Mouse (Mus musculus): Measurements from ENCODE around the gene Tmem131.
"Not testable (repeated sequence)": the region's sequence is repeated elsewhere in the genome, so short reads cannot be mapped to it uniquely, and the experiment has no call there.

Tmem131 gene

DNA sequence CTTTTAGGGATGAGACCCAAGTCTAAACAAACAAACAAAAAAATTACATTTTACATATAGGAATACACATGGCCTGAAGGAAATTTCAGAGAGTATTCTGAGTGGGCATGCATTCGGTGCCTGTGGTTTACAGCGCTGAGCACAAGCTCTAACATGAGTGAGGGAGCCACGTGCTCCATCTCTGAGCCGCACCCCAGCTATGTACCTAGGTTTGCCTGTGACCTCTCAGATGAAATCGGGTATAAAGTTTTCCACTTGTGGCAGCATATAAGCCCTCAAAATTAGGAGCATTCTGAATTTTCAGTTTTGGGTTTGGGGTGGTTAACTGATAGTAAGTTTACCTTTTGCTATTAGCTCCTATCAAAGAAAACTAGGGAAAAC, 28.3 kb downstream of the Tmem131 start:
- no peak for DNase-seq

GRCm38 (mm10) chr1:36914455-36915199, 28.8 kb downstream of the Tmem131 start:
- no peak for DNase-seq

DNA sequence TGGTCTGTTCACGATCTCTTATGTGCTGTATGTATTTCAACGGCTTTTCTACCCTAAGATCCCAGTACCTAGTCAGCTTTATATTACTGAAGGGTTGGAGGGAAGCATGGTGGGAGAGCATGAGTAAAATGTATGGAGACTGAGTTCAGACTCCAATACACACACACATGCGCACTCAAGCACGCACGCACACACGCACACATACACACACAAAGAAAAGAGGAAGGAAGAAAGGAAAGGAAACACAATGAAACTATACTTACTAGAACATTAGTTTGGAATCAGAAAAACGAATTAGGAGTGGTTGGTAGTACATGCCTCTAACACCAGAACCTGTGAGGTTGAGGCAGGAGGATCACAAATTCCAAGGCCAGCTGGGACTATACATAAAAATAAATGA, 29.7 kb downstream of the Tmem131 start:
- no peak for DNase-seq

DNA sequence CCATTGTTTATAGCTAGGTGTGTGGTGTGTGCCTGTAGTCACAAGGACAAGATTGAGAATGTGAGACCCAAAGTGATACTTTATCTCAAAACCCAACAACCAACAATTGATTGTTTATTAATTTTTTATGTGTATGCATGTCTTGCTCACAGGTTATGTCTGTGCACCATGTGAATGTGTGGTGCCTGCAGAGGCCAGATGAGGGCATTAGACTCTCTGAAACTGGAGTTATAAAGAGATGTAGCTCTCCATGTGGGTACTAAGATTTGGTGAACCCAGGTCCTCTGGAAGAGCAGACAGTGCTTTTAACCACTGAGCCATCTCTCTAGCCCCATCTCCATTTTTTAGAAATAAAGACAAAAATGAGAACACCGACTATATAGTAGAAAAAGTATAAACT, 31.2 kb downstream of the Tmem131 start:
- no peak for DNase-seq

GRCm38 (mm10) chr1:36911603-36912002, 31.9 kb downstream of the Tmem131 start:
- no peak for DNase-seq

DNA sequence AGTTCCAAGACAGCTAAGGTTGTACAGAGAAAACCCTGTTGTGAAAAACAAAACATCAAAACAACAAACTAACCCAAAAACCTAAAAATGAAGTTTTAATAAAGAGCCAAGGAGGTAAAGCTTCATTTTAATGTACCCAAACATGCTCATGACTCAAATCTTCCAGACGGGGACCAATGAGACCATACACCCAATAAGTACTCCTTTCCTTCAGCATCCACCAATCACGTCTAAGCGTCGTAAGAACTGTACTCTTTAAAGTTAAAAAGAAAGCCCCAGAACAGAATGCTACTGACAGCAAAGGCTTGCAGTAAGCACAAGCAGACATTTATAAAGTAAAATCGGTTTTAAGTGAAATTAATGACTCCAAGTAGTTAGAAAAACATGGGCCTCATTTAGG, 33.1 kb downstream of the Tmem131 start:
- DNase-seq: no peak

- not testable (repeated sequence) for DNase-seq
These were observed 33.5 kb downstream of the Tmem131 start for GRCm38 (mm10) chr1:36909965-36910364.

GRCm38 (mm10) chr1:36905216-36905615, 38.2 kb downstream of the Tmem131 start:
- DNase-seq: peak; percentile 35

DNA sequence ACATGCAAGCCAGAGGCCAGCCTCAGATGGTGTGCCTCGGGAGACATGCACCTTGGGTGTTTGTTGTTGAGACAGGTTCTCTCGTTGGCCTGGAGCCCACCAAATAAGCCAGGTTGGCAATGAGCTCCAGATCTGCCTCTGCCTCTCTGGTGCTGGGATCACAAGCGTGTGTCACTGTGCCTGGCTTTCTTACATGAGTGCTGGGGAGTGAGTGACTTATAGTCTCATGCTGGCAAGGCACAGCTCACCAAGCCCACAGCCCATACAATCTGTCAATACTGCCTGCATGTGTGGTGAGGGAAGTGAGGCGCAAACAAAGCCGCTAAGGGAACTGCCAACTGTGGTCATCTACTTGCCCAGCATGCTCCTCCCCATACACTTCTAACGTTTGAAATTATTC, 39.0 kb downstream of the Tmem131 start:
- peak; percentile 77 for DNase-seq

DNA sequence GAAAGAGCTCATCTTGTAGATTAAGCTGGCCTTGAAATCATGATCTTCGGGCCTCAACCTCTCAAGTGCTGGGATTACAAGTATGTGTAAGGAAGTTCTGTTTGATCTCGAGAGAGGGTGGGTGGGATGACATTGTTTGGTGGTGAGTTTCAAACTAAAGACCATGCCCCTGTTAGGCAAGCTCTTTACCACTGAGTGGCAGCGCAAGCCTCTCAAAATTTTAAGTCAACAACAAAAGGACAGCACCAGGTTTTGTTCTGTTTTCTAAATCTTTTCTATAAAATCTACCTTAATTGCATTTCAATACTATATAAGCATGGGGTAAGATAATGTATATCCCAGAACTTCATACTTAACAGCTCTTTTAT, 39.4 kb downstream of the Tmem131 start:
- DNase-seq: no peak

DNA sequence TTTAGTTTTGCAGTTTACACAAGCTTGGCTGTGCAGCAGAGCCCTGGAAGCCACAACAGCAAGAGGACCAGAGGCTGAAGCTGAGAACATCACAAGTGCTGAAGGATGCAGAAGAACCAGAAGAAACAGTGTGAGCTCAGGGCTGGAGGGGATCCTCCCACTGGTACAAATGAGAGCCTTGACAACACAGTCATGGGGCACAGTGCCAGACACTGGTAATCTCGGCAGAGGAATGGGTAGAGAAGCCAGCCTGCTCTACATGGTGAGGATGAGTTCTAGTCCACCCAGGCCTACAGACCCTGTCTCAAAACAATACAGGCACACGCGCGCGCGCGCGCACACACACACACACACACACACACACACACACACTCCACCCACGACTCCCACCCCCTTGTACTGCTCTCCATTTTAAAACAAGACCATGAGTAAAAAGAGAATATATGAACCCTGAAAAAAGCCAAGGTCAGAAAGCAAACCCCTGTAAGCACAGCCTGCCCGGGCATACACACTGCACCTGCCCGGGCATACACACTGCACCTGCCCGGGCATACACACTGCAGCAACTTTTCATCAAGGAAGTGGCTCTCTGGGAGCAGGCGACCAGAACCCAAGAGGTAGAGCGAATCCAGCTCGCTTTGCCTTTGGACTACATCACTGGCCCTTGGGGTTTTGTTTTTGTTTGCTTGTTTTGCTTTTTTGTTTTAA, 39.9 kb downstream of the Tmem131 start:
- peak; percentile 66 for DNase-seq

DNA sequence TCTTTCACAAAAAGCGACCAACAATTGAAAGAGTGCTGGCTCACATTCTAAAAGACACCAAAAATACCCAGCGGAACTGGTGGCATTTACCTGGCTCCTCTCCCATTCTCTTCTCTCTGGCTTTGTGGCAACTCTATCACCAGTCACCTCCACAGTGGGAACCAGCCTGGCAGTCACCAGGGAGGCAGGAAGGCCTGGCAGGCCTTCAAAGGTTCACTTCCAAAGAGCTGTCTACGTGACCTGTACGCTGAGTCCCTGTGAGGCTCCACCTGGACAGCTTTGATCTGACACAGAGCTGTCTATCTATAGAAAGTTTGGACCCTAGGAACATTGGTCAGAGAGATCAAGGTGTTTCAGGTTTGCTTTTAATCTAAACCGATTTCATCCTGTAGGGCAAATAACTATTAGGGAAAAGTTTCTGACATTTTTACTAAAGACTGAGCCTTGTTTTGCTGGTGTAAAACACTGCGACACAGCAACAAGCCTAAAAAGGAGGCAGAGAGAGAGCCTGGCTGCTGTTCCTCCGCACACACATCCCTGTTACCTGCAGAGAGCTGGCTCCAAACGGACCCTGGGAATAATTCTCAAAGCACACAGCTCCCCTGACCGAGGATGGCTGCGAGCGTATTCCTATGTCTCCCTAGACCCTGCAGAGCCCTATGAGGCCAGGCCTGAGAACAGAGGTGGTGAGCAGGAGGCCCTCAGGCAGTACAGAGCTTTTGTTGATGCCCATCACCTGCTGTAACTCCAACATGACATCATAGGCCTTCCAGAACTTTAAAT, 40.7 kb downstream of the Tmem131 start:
- DNase-seq: peak; percentile 96

GRCm38 (mm10) chr1:36899622-36900021, 43.8 kb downstream of the Tmem131 start:
- no peak for DNase-seq

GRCm38 (mm10) chr1:36896423-36896822, 47.0 kb downstream of the Tmem131 start:
- no peak for DNase-seq

- no peak for DNase-seq
These were observed 48.0 kb downstream of the Tmem131 start for GRCm38 (mm10) chr1:36895452-36895851.

- no peak for DNase-seq
These were observed 49.3 kb downstream of the Tmem131 start for GRCm38 (mm10) chr1:36894136-36894535.

DNA sequence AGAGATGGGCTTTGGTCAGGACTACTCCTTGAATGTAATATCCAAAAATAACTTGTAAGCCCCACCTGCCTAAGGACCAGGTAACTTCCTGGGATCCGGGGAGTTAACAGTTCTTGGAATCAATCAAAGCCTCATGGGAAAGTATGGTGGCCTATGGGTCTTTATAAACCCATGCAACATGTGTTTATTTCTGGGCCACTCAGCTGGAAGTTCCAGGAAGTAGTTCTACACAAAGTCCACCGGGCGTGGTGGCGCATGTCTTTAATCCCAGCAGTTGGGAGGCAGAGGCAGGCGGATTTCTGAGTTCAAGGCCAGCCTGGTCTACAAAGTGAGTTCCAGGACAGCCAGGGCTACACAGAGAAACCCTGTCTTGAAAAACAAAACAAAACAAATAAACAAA, 49.7 kb downstream of the Tmem131 start:
- not testable (repeated sequence) for DNase-seq

- DNase-seq: no peak
These were observed 50.3 kb downstream of the Tmem131 start for GRCm38 (mm10) chr1:36893146-36893545.

GRCm38 (mm10) chr1:36892461-36892860, 51.0 kb downstream of the Tmem131 start:
- no peak for DNase-seq

DNA sequence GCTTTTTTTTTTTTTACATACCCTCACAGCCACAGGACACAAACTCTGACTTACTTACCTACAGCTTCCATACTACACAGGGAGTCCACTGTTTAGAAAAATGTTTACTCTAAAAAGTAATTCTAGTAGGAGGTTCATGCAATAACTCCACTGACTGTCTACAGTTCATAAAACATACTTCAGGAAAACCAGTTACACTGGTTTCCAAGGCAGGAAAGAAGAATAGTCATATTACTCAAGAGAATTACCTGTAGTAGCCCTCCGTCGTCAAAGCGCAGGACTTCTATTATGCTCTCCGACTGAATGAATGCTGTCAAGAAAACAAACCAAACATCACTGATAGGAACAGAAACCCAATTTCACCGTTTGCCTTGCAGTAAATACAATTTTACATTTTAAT, 54.5 kb downstream of the Tmem131 start:
- no peak for DNase-seq

GRCm38 (mm10) chr1:36887172-36887571, 56.3 kb downstream of the Tmem131 start:
- DNase-seq: no peak

GRCm38 (mm10) chr1:36886489-36886888, 57.0 kb downstream of the Tmem131 start:
- DNase-seq: no peak

DNA sequence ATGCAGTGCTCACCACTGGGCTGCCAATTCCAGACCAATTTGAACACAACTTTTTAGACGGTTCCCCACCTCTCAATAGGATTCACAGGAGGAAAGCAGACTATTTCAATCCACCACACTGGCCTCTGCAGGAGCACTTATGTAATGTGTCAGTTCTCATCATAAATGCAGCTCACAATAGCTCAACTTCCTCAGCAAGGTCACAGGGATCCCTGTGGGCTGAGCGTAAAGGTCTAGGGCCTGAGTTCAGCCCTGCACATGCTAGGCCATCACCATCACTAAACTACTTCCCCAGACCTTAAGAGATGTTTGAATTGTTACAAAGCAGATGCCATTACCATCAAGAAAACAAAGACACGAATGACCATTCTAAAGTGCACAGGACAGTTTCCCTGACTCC, 58.9 kb downstream of the Tmem131 start:
- no peak for DNase-seq

DNA sequence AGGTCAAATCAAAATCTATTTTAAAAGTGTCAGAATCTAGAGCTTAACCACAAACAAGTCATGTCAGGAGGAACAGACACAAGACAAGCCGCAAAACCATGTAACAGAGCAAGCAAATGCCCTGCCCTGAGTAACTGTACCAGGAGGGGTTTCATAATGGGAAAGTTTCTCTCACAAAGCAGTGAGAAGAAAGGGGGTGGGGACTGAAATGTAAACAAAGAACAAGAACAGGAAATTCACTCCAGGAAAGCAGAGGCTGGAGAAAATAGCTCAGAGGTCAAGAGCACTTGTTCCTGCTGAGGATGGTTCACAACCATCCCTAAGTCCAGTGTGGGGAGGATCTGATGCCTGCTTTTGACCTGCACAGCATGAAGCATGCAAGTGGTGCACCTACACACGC, 59.7 kb downstream of the Tmem131 start:
- DNase-seq: no peak

Measured in cerebellum, adult 9-11 months (tissue).